33 mouse cellular contexts compared by ENCODE assay signal in genomic region chr13:95449730-95450129, GRCm38 (mm10). TPM values are rescaled to one million over a fixed set of nuclear protein-coding genes. Genes with fewer than 3 reads are reported as not detected.
DNase-seq lines count a peak whose midpoint lies in the region.
"Had no signal": no experiment of that assay in that cellular context is flagged by ENCODE, and none has a peak within 500 bp of the region (broad histone marks: within the 10 kb centered on the region; RNA-seq: fewer than 3 reads in every experiment).

No protein-coding gene starts in this region.

- peak; percentile 7 for DNase-seq in thymus, postnatal 0 days (ENCODE audit: low spot score)
- no peak for DNase-seq in thymus, postnatal 36 days
- peak; percentile 27 for DNase-seq in induced T-regulatory cell, adult 2 months (ENCODE audit: low read depth)
- peak; percentile 42 for DNase-seq in naive thymus-derived CD4-positive, alpha-beta T cell, adult 2 months (ENCODE audit: low read depth)
- no peak for DNase-seq in heart, adult 8-10 months (ENCODE audit: low spot score)
- DNase-seq in right cerebral cortex, adult 18-20 months: no peak
- DNase-seq: adrenal gland, adult 8-10 months; adrenal gland, postnatal 25 days; B cell, adult 2 months; cerebellum, adult 11-12 months; cerebellum, adult 8-10 months; cerebellum, postnatal 10 days; cerebellum, postnatal 36 days; embryo, embryonic 11 days; gastrocnemius, postnatal 10 days; gastrocnemius, postnatal 36 days; heart, adult 2 months; heart, postnatal 14 days; kidney, adult 11 months had no signal

RNA-seq across cellular contexts. Expression of gene Crhbp, which starts 5.0 kb away (rescaled TPM):
- 3.6 and 4.2 TPM in 2 replicates for polyA plus RNA-seq in thymus, postnatal 0 days (2015; fragmentation: Nextera tagmentation; extraction: Ambion mirVana)
- not detected for total RNA-seq in heart, adult 8-10 months (2022)
- total RNA-seq: adrenal gland, adult 8-10 months; adrenal gland, postnatal 25 days; CH12.LX; gastrocnemius, adult 18-20 months; gastrocnemius, postnatal 10 days; gastrocnemius, postnatal 36 days; granulocyte monocyte progenitor cell, adult 5-6 weeks; heart, adult 2 months; heart, postnatal 14 days; hematopoietic stem cell, adult 5-6 weeks had no signal
- polyA plus RNA-seq: erythroblast, embryonic 14.5 days; G1E; heart, adult 2 months; Patski had no signal

RNA-seq across cellular contexts. Expression of gene S100z, which starts 28.8 kb away (rescaled TPM):
- 0.89 and 1.4 TPM in 2 replicates for polyA plus RNA-seq in thymus, postnatal 0 days (2015; fragmentation: Nextera tagmentation; extraction: Ambion mirVana)
- not detected for total RNA-seq in heart, adult 8-10 months (2022)
- total RNA-seq: adrenal gland, adult 8-10 months; adrenal gland, postnatal 25 days; CH12.LX; G1E; granulocyte monocyte progenitor cell, adult 5-6 weeks; heart, adult 2 months; heart, postnatal 14 days; hematopoietic stem cell, adult 5-6 weeks had no signal
- polyA plus RNA-seq: brain, embryonic 14.5 days; cortical plate, adult 2 months; erythroblast, embryonic 14.5 days; forebrain, embryonic 15.5 days; G1E; heart, adult 2 months; heart, embryonic 13.5 days; heart, embryonic 16.5 days; hindbrain, embryonic 12.5 days; hindbrain, embryonic 15.5 days; Patski had no signal

Comparison
In these comparisons a context has a peak if more than half of its experiments do, and no peak if none do; other contexts are left out.
1. DNase-seq: peak in thymus, postnatal 0 days (single experiment), induced T-regulatory cell, adult 2 months (single experiment) and naive thymus-derived CD4-positive, alpha-beta T cell, adult 2 months (single experiment); none in thymus, postnatal 36 days (0 of 2), heart, adult 8-10 months (single experiment) and right cerebral cortex, adult 18-20 months (single experiment).